Mouse (Mus musculus): ENCODE data around the gene Elmo1.

Elmo1 gene

GRCm38 (mm10) chr13:20093307-20094045 lies 3.1 kb downstream of the Elmo1 start:
- in situ Hi-C loops (cut with MboI, MseI), result loop anchor here (5.0 to 25.0 kb wide), 4 partner anchors 34 to 1069 kb away; no protein-coding TSS in a partner anchor

- in situ Hi-C loops (cut with MboI, MseI), result loop anchor here (5.0 to 25.0 kb wide), 5 partner anchors 32 to 1067 kb away; no protein-coding TSS in a partner anchor
Measured at GRCm38 (mm10) chr13:20094916-20095700, 4.7 kb downstream of the Elmo1 start.

DNA sequence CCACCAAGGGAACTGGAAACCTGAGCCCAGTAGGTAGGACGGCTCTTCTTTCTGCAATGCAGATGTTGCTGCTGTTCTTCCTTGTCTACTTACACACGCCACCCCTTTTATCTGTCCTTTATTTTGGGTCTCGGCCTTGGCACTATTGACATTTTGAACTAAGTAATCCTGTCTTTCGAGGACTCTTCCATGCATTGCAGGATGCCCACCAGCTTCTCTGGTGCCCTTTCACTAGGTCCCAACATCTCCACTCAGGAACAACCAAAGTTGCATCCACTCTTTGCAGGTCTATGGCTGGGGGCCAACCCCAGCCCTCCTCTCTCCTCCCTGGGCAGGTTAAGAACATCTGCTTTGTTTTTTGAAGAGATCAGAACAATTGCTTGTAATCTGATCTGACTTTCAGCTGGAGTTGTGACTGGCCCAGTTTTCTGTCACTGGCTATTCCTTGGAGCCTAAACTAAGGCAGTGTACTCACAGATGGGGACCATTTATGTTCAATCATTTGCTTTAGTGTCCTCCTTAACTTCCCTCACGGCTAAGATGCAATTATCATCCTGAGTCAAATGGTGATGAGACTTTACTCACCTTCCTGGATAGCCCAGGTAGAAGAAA lies 6.7 kb downstream of the Elmo1 start:
- in situ Hi-C loops (cut with MboI, MseI), result loop anchor here (5.0 to 25.0 kb wide), 3 partner anchors 45 to 1065 kb away; no protein-coding TSS in a partner anchor

- in situ Hi-C loops (cut with MboI, MseI), result loop anchor here (5.0 to 25.0 kb wide), 3 partner anchors 44 to 1064 kb away; no protein-coding TSS in a partner anchor
Measured at GRCm38 (mm10) chr13:20097934-20098593, 7.7 kb downstream of the Elmo1 start.

- in situ Hi-C loops (cut with MboI, MseI), result loop anchor here (5.0 to 25.0 kb wide), 3 partner anchors 44 to 1064 kb away; no protein-coding TSS in a partner anchor
Measured at GRCm38 (mm10) chr13:20098594-20098965, 8.2 kb downstream of the Elmo1 start.

- in situ Hi-C loops (cut with MboI, MseI), result loop anchor here (5.0 to 25.0 kb wide), 3 partner anchors 43 to 1063 kb away; no protein-coding TSS in a partner anchor
Measured at GRCm38 (mm10) chr13:20099546-20099945, 9.2 kb downstream of the Elmo1 start.

GRCm38 (mm10) chr13:20100357-20100756 lies 10.0 kb downstream of the Elmo1 start:
- in situ Hi-C loops (cut with MboI, MseI), result no loop called here

DNA sequence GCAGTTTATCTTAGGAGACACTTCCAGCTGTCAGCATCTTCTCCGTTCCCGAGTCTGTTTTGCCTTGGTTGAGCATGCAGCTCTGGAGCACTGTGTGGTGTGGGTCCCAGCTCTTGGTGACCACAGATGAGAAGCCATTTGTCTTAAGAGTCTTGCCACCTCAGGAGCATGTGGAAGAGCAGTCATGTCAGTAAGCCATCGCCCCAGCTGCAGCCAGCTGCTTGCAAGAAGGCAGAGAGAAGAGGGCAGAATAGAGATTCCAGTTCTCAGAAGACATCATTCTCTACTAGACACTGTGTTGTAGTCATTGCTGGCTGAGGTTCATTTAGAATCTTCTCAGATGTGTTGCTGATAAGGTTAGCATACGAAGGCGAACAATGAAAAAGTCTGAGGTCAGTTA lies 11.3 kb downstream of the Elmo1 start:
- in situ Hi-C loops (cut with MboI, MseI), result no loop called here

- in situ Hi-C loops (cut with MboI, MseI), result no loop called here
Measured at GRCm38 (mm10) chr13:20104791-20105190, 14.4 kb downstream of the Elmo1 start.

GRCm38 (mm10) chr13:20105996-20106395 lies 15.6 kb downstream of the Elmo1 start:
- in situ Hi-C loops (cut with MboI, MseI), result no loop called here

- in situ Hi-C loops (cut with MboI, MseI), result no loop called here
Measured at GRCm38 (mm10) chr13:20107953-20108498, 17.6 kb downstream of the Elmo1 start.

DNA sequence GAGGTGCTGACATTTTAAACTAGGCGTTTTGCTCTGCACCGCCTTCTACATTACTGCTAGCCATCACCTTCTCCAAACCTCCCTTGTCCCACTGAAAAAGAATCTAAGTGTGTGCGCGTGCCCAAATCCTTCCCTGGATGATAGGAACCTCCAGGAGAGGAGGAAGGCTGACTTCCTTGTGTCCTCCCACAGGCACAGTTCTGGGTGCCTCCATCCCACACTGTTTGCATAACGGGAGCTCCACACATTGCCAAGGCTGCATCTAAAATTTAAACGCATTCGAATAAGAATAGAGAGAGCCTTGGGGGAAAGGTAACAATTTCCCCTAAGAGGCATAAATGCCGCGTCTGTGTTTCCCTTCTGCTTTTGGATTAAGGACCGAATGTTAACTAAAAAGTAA lies 18.6 kb downstream of the Elmo1 start:
- in situ Hi-C loops (cut with MboI, MseI), result no loop called here

- in situ Hi-C loops (cut with MboI, MseI), result no loop called here
Measured at GRCm38 (mm10) chr13:20109446-20109845, 19.1 kb downstream of the Elmo1 start.

DNA sequence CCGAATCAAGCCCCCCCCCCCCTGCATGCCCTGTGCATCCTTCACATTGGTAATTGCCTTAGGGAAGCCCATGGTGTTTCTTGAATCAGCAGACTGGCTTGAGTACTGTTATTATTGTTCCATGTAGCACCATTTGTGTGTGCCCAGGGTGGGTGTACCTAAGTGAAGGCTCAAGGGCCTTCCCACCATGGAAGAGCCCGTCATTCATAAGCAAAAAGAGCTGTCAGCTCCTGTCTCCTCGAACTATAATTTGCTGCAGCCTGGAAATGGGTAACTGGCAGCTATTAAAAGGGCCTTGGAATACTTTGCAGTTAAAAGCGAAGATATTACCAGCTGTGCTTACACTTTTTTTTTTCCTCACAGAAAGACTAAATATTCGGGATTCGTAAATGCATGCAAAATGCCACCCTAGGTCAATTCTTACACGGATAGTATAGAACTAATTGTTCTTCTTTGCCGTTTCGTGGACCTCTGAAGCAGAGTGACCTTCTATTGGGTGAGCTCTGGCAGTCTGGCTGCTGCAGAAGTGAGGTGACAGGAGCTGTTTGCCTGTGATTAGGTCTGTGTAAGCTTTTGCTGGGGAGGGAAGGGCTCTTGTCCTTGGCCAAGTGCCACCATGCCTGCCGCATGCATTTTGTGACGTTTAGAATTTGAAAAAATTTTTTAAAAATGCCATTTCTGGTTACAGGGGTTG lies 19.7 kb downstream of the Elmo1 start:
- in situ Hi-C loops (cut with MboI, MseI), result no loop called here

DNA sequence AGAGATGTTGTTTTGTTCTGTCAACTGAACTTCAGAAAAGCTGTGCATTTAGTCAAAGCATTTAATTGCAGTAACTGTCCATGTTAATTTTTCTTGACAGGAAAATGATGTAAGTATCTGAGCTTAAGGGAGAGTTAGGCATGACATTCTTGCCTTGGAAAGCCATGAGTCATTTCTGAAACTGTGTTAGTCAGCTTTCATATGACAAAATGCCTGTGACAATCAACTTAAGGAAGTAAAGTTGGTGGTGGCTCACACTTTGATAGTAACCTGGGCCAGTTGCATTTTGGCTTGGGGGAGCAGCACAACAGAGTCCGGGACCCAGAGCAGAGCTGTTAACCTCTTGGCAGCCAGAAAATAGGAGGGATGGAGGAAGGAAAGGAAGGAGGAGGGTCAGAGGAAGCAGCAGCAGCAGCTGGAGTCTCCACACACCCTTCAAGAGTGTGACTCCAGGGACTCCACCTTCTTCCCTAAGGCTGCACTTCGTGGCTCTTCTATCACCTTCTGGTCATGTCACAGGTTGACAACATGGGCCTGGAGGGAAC lies 20.9 kb downstream of the Elmo1 start:
- in situ Hi-C loops (cut with MboI, MseI), result no loop called here

DNA sequence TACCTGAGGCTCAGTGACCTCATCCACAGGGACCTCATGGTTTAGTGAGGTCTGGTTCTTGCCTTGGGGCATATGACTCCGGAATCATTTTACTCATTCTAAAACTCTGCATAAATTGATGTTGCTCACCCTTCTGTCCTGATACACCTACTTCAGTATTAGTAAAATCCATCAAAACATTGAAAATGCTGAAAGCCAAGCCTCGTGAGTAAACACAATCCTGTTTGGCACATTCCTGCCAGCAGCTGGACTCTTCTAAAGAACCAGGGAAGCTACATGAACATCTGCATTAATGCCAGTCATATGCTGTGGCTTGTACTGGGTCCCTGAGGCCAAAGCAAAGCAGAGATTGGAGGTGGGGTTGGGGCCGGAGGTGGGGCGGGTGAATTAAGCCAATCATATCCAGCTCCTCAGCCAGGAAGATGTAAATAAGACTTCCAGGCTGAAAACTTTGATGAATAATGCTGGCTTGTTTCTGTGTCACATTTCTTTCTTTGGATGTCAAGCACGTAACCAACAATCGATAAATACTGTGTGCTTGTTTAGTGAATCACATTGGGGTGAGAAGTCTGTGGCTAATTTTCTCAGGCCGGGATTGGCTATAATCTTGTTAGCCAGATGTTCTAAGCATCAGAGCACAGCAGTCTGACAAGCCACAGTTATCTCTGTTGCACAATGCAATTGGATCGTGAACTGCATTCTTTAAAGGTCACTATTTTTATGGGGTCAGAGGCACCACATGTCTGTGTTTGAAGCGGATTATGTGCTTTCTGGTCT lies 24.9 kb downstream of the Elmo1 start:
- in situ Hi-C loops (cut with MboI, MseI), result no loop called here

DNA sequence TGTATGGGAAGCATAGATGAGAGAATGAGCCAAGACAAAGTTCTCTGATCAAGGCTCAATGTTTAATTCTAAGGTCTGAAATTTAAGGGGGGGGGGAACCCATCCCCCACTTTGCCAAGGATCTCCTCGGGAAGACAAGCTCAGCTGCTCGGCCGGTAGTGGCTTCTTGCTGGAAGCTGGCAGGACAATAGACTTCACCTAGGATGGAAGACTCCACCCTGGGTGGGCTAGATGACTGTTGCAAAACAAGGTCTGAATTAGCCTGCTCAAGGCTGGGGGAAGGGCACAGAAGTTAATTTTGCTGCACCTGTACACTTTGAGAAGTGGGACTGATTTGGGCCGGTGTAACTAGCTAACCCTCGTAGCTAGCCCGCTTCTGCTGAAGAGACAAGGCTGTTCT lies 25.6 kb downstream of the Elmo1 start:
- in situ Hi-C loops (cut with MboI, MseI), result no loop called here

DNA sequence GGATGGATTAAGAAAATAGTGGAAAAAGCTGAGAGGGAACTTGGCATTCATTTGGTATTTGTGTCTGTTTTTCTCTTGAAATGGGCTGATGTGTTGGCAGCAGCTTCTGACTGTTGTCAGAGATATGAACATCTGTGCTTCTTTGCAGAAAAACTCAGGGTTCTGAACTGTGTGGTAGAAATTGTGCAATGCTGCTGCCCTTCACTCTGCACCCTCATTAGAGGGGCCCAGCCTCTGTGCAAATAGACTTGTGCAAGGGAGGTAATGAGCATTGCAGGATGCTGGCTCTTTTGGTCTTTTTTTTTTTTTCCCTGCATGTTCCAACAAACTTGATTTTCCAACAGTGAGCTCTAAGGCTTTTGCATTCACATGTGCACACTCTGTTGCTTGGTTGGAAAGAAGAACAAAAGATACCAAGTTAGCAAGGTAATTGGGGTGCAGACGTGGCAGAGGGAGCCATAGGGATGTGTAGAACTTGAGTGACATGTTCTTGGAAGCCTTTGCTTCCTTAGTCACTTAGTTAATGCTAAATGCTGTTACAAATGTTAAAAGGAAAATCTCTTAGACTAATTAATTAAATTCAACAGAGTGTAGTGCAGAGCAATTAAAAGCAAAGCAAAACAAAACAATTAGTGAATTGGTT lies 26.6 kb downstream of the Elmo1 start:
- in situ Hi-C loops (cut with MboI, MseI), result no loop called here

- in situ Hi-C loops (cut with MboI, MseI), result no loop called here
Measured at GRCm38 (mm10) chr13:20117691-20118090, 27.3 kb downstream of the Elmo1 start.
